Mouse (Mus musculus) MEL (cell line): ENCODE results near the gene Gm12355.

ENCODE experiments used
- CTCF ChIP-seq, 3 experiments: IDR thresholded peaks in 2 of 3; conservative IDR thresholded peaks in 1 of 3; 2 replicates each; pipeline ENCODE4 v1.5.1; 2011 to 2012; ENCODE audit warnings: low read length in 3 of 3, low read depth in 2 of 3, mild to moderate bottlenecking in 2 of 3, improper control_type of control experiment in 1 of 3, inconsistent platforms in 1 of 3, mixed read lengths in 1 of 3, moderate library complexity in 1 of 3; ENCODE audit not compliant: control insufficient read depth in 1 of 3, insufficient read depth in 1 of 3, poor library complexity in 1 of 3, severe bottlenecking in 1 of 3
- EP300 ChIP-seq, 2 experiments: IDR thresholded peaks; 2 replicates each; pipeline ENCODE4 v1.6.1; 2011; ENCODE audit warnings: improper control_type of control experiment in 2 of 2, low read length in 2 of 2, low read depth in 1 of 2, mild to moderate bottlenecking in 1 of 2
- GATA1 ChIP-seq: IDR thresholded peaks from 2 replicates; pipeline ENCODE4 v1.6.1; 2011; ENCODE audit warnings: low read depth, low read length, improper control_type of control experiment
- JUND ChIP-seq: IDR thresholded peaks from 2 replicates; pipeline ENCODE4 v1.6.1; 2011; ENCODE audit warnings: low read depth, mild to moderate bottlenecking, improper control_type of control experiment, low read length
- MAFK ChIP-seq: IDR thresholded peaks from 2 replicates; pipeline ENCODE4 v1.6.1; 2011; ENCODE audit warnings: low read depth, mild to moderate bottlenecking, low read length, improper control_type of control experiment, borderline replicate concordance
- POLR2A ChIP-seq, 2 experiments: IDR thresholded peaks; 2 replicates each; pipeline ENCODE4 v1.6.1; 2011 to 2012; ENCODE audit warnings: low read length in 2 of 2, mild to moderate bottlenecking in 2 of 2, control low read depth in 1 of 2, improper control_type of control experiment in 1 of 2, low read depth in 1 of 2, moderate library complexity in 1 of 2; ENCODE audit not compliant: control insufficient read depth in 1 of 2, insufficient read depth in 1 of 2, poor library complexity in 1 of 2

- TF ChIP-seq CTCF (IDR thresholded peaks at IDR 0.05 in 2 of 3, conservative IDR thresholded peaks at IDR 0.05 in 1 of 3; ENCODE audit: control insufficient read depth in 1 of 3, insufficient read depth in 1 of 3, low read depth in 2 of 3, low read length in 3 of 3, poor library complexity in 1 of 3, severe bottlenecking in 1 of 3), result no peak
- TF ChIP-seq POLR2A (IDR thresholded peaks at IDR 0.05; ENCODE audit: control insufficient read depth in 1 of 2, insufficient read depth in 1 of 2, low read depth in 1 of 2, low read length in 2 of 2, poor library complexity in 1 of 2), result peak in 1 of 2 experiments; percentile 38; a peak in 1 of 4 replicates
- TF ChIP-seq JUND, result no peak
- peak; percentile 70 to 89 for TF ChIP-seq EP300 (IDR thresholded peaks at IDR 0.05; ENCODE audit: low read depth in 1 of 2, low read length in 2 of 2)
- no peak for TF ChIP-seq MAFK
- TF ChIP-seq GATA1, result peak; percentile 84
Measured at GRCm38 (mm10) chr11:98580301-98581121, 45.0 kb downstream of the Gm12355 start.
